Mouse (Mus musculus) stomach, embryonic 14.5 days (tissue): ENCODE measurements around the gene Gm49320. TPM values are rescaled to one million over a fixed set of nuclear protein-coding genes. Genes with fewer than 3 reads are reported as not detected.

Experiments used
- ATAC-seq: fragments of 200-750 bp; cut with Nextera tagmentation; 2 replicates; pipeline ENCODE4 v1.8.0; 2017; ENCODE audit warnings: low read depth, moderate TSS enrichment; ENCODE audit not compliant: insufficient number of reproducible peaks, insufficient read depth, low FRiP score
- H3K27ac ChIP-seq: fragments of 300-500 bp; sonication (generic); 2 replicates; pipeline ENCODE4 v1.5.1; 2014; ENCODE audit warnings: mild to moderate bottlenecking, low read length, moderate library complexity, mixed read lengths
- H3K27me3 ChIP-seq: fragments of 300-500 bp; sonication (generic); 2 replicates; pipeline ENCODE4 v1.6.1; 2014; ENCODE audit warnings: low read length, control low read depth, mixed read lengths; ENCODE audit not compliant: control insufficient read depth, insufficient read depth
- H3K36me3 ChIP-seq: fragments of 300-500 bp; sonication (generic); 2 replicates; pipeline ENCODE4 v1.6.1; 2014; ENCODE audit warnings: mild to moderate bottlenecking, control low read depth, low read length, moderate library complexity, mixed read lengths; ENCODE audit not compliant: control insufficient read depth, insufficient read depth
- H3K4me1 ChIP-seq: fragments of 300-500 bp; sonication (generic); 2 replicates; pipeline ENCODE4 v1.6.1; 2014; ENCODE audit warnings: low read length, control low read depth, mixed read lengths; ENCODE audit not compliant: control insufficient read depth, insufficient read depth
- H3K4me2 ChIP-seq: fragments of 300-500 bp; sonication (generic); replicated peaks from 2 replicates; pipeline ENCODE4 v1.6.1; 2014; ENCODE audit warnings: low read depth, low read length, control low read depth
- H3K4me3 ChIP-seq: fragments of 300-500 bp; sonication (generic); 2 replicates; pipeline ENCODE4 v1.5.1; 2014; ENCODE audit warnings: low read depth, low read length, control low read depth
- H3K9ac ChIP-seq: fragments of 300-500 bp; sonication (generic); replicated peaks from 2 replicates; pipeline ENCODE4 v1.6.1; 2014; ENCODE audit warnings: low read depth, mild to moderate bottlenecking, control low read depth, low read length, moderate library complexity, mixed read lengths
- H3K9me3 ChIP-seq: fragments of 300-500 bp; sonication (generic); 2 replicates; pipeline ENCODE4 v1.6.1; 2016; ENCODE audit warnings: low read depth, low read length, control low read depth; ENCODE audit not compliant: control insufficient read depth
- WGBS: fragments of 180-500 bp; shearing (Covaris S2); extraction: QIAGEN DNeasy Blood & Tissue Kit; methylation state at CpG from one replicate; pipeline ENCODE4 v1.1.7; 2014; 5-methylcytosine and 5-hydroxymethylcytosine counted together
- polyA plus RNA-seq: library from polyadenylated mRNA; unstranded; fragments of >200 nt; fragmentation: Nextera tagmentation; extraction: Ambion mirVana; gene quantifications from 2 replicates; pipeline ENCODE4 v1.2.1, GENCODE M21; 2014

Gm49320 gene
- polyA plus RNA-seq, 1 experiment from 2014 or later, result 2.4 TPM

DNA sequence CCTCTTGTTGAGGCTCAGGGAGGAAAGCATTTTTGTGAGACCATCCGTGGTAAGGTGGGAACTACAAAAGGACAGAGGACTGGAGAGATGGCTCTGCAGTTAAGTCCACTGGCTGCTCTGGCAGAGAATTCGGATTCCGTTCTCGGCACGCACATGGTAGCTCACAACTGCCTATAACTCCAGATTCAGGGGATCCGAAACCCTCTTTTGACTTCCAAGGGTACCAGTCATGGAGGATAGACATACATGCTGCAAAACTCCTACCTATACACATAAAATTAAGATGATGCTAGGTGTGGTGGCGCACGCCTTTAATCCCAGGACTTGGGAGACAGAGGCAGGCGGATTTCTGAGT is 37.4 kb downstream of the Gm49320 start:
- H3K9me3 ChIP-seq, result no peaks in the 10 kb centered on the region
- no peaks in the 10 kb centered on the region for H3K27me3 ChIP-seq
- peak; percentile 39; the same call in 1 of the 2 replicates for ATAC-seq
- peak overlapping the region; percentile 47 for H3K4me2 ChIP-seq
- H3K27ac ChIP-seq, result peak overlapping the region; percentile 59; the same call in 1 of the 2 replicates
- H3K36me3 ChIP-seq, result peaks cover 9% of the 10 kb centered on the region
- H3K9ac ChIP-seq, result peak overlapping the region; percentile 31
- peak overlapping the region; percentile 77 for H3K4me3 ChIP-seq
- 24% methylated on average over 9 of the region's 9 CpGs for WGBS
- H3K4me1 ChIP-seq, result peaks cover 5% of the 10 kb centered on the region

DNA sequence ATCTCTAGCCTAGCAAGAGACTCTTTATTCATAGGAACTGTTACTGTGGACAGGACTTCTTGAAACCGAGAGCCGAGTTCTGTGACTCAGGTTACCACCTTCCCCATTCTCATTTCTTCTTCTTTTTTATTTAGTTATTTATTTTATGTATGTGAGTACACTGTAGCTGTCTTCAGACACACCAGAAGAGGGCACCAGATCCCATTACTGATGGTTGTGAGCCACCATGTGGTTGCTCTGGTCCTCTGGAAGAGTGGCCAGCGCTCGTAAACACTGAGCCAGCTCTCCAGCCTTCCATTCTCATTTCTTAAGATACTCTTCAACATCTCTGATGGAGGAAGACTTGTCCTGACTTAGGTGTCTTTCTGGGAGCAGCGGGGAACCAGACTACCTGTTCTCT is 54.1 kb downstream of the Gm49320 start:
- no peak overlapping the region for H3K4me2 ChIP-seq
- no peak overlapping the region for H3K9ac ChIP-seq
- no peak overlapping the region for H3K4me3 ChIP-seq
- ATAC-seq, result no peak
- H3K27ac ChIP-seq, result no peak overlapping the region
- H3K4me1 ChIP-seq, result no peaks in the 10 kb centered on the region
- H3K27me3 ChIP-seq, result no peaks in the 10 kb centered on the region
- 92% methylated on average over 5 of the region's 5 CpGs for WGBS
- H3K36me3 ChIP-seq, result peaks cover 75% of the 10 kb centered on the region
- H3K9me3 ChIP-seq, result no peaks in the 10 kb centered on the region

DNA sequence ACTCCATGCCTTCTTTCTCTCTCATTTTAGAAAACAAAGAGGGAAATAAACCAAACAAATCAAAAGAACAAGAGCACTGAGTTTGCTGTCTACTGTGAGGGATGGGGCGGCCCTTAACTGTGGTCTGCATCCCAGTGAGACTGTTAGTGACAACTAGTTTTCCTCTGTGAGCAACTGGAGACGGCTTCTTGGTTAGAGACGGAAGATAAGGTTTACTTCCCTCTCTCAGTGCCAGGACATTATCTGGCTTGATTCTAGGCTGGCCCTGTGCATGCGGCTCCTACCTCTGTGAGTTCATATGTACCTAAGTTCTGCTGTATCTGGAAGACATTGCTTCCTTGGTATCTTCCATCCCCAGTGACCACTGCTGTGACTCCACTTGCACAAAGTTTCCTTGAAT is 59.2 kb downstream of the Gm49320 start:
- no peak for ATAC-seq
- Histone ChIP-seq H3K4me1 (no peaks in the 10 kb centered on the region), H3K27ac (no peak overlapping the region), H3K9ac (no peak overlapping the region), H3K4me3 (no peak overlapping the region), H3K9me3 (no peaks in the 10 kb centered on the region), H3K27me3 (no peaks in the 10 kb centered on the region), H3K36me3 (peaks cover 77% of the 10 kb centered on the region), H3K4me2 (no peak overlapping the region)
- WGBS, result 90% methylated on average over 4 of the region's 4 CpGs

Other genes with a start within 250 kb of the Gm49320 start
- gene Cd209f, start 133.0 kb upstream of the Gm49320 start, polyA plus RNA-seq, result not detected in 2 replicates
- not detected in 2 replicates for gene Cd209g, start 104.8 kb upstream of the Gm49320 start, polyA plus RNA-seq
- 20.2 and 20.8 TPM in 2 replicates for gene Evi5l, start 72.3 kb upstream of the Gm49320 start, polyA plus RNA-seq
- gene Prr36, start 21.4 kb upstream of the Gm49320 start, polyA plus RNA-seq, result 6.3 and 8.9 TPM in 2 replicates
- gene Lrrc8e, start 12.0 kb upstream of the Gm49320 start, polyA plus RNA-seq, result 3.5 and 3.6 TPM in 2 replicates
- 22.0 and 26.0 TPM in 2 replicates for gene Map2k7, start 125 bp upstream of the Gm49320 start, polyA plus RNA-seq
- gene Tgfbr3l, start 9.3 kb downstream of the Gm49320 start, polyA plus RNA-seq, result 4.9 and 5.3 TPM in 2 replicates
- 57.1 and 61.9 TPM in 2 replicates for gene Snapc2, start 14.2 kb downstream of the Gm49320 start, polyA plus RNA-seq
- gene Ctxn1, start 20.4 kb downstream of the Gm49320 start, polyA plus RNA-seq, result 82.9 and 87.4 TPM in 2 replicates
- gene Timm44, start 37.0 kb downstream of the Gm49320 start, polyA plus RNA-seq, result 80.7 and 81.1 TPM in 2 replicates
- gene Ccl25, start 86.3 kb downstream of the Gm49320 start, polyA plus RNA-seq, result 17.0 and 17.2 TPM in 2 replicates
- 224 and 239 TPM in 2 replicates for gene Elavl1, start 86.5 kb downstream of the Gm49320 start, polyA plus RNA-seq